Mouse (Mus musculus) cerebellum, adult 9-10 months (tissue): ENCODE measurements at regions not wholly inside any gene's neighbourhood (a gene's known extent, or its start where the extent isn't known, plus 50 kb on each side); places are given as distances from the start of the nearest gene placed in this dataset.

Experiments used
- DNase-seq: peaks from one replicate; pipeline ENCODE4 v3.0.0; 2022

DNA sequence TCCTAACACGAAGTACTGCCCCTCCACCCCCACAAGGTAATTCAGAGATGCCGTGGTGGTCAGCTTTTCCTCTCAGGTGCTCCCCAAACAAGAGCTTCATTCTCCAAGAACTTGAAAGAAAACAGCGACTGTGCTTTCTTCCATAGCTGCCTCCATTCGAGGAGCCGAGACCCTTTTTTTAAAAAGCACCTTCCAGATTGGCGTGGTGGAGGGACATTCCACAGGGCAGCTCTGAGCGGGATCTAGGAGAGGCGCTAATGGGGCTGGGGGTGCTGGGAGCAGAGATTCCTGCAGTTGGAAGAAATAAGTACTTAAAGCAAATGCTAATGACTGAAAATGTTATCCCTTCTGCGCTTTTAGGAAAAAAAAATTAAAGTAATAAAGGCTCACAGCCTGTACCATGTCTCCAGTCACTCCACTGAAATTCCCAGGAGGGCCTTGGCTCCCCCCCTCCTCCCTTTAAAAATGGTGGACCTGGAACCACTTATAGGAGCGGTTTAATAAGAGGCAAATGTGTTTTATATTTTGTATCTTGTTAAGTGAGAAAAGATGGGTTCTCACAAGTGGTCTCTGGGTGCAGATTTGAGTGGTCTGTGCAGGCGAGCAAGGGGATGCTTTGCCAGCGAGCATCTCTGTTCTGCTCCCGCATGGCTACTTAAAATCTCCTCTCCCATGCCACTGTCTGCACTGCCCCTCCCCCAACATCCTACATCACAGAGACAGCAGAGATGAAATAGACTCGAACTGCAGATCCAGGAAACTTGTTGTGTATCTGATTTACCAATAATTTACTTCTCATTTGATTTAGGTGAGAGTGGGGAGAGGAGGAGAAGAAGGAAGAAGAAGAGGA is 77.4 kb upstream of the Zfhx3 start:
- DNase-seq: no peak

- DNase-seq: no peak
These were observed 76.7 kb upstream of the Zfhx3 start for GRCm38 (mm10) chr8:107865744-107866143.

GRCm38 (mm10) chr8:107871718-107872117 is 70.7 kb upstream of the Zfhx3 start:
- DNase-seq: no peak

DNA sequence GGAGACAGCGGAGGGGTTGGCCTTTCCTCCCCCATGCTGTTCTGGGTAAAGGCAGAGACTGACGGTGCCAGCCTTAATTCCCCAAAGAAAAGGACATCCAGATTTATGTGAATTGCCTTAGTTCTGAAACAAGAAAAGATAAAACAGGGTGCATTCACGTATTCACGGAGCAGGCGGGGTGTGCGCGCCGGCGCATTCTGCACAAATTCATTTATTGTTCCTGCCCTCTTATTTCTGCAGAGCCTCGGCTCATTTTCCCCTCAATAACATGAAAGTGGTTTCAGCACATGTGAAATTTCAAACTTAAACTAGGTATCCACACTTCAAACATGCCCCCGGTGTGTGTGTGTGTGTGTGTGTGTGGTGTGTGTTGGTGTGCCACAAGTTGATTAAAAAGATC is 70.3 kb upstream of the Zfhx3 start:
- no peak for DNase-seq

- no peak for DNase-seq
These were observed 66.0 kb upstream of the Zfhx3 start for GRCm38 (mm10) chr8:107876455-107876854.

DNA sequence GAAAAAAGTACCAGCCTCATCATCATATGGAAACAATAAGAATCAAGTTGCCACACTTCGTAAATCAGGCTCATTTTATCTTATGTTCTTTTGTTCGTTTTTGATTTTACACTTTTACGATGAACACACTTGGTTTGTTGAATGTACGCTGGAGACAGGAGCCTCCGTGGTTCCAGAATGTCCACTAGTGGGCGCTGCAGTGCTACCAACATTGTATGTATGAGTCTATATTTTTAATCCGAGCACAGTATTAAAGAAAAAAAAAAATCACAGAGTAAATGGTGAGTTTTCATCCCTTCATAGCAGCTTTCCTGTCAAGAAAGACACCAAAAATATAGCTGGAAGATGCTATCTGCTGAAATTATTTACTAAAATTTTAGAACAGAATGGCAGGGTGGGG is 60.6 kb upstream of the Zfhx3 start:
- DNase-seq: peak; percentile 22

DNA sequence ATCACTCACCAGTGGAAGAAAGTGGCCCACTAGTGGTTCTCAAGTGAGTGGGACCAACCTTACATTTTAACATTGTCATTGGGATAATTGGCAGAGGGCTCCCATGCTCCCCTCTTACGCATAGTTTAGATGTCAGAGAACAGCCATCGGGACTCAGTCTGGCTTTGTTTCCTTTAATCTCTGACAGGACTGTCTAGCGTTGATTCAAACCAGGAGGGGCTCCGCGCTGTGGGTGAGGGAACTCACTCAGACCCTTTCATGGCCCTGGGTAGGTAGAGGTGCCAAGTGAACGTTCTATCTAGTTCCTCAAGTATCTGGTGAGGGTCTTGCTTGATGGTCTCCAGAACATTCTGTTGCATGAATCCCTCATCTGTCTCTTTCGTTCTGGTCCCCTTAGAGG is 56.9 kb upstream of the Zfhx3 start:
- no peak for DNase-seq

DNA sequence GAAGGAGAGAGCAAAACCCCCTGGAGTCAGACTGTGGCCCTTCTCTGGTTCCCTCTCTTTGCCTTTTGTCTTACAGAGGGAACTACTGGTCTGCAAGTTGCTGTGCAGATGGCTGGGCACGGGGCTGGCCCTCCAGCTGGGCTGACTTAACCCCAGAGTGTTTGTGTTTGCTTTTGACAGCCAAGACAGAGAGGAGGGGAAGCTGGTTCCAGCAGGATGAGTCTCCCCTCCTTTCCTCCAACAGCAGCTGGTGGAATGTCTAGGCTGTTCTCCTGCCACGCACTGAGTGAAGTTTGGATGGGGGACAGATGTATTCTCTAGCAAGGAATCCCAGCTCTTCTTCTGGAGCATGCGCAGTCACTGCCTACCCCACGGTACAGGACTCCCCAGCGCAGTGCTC is 56.5 kb upstream of the Zfhx3 start:
- no peak for DNase-seq

GRCm38 (mm10) chr8:107886516-107887253 is 55.8 kb upstream of the Zfhx3 start:
- DNase-seq: no peak

GRCm38 (mm10) chr8:107887333-107887732 is 55.1 kb upstream of the Zfhx3 start:
- no peak for DNase-seq

DNA sequence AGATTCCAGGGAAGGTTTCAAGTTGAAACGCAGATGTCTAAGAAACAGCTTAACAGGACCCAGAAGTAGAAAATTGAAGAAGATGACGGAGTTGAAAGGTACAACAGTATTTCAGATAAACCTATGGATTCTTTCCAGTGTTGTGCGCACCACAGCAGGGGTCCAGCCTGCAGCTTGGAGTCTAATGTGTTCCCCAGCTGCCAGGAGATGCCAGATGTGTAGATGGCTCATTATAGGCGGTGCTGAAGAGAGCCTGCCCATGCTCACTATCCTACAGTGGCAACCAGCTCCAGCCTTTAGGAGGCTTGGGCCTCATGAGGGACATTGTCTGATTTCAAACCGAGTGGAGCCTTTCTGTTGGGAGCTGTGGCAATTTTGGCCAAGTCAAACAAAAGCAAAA is 51.5 kb upstream of the Zfhx3 start:
- DNase-seq: no peak
